Mouse (Mus musculus) MEL (cell line): ENCODE measurements around the gene Sh3tc1.

ENCODE experiments used
- CHD1 ChIP-seq: IDR thresholded peaks from 2 replicates; pipeline ENCODE4 v1.6.1; 2012; ENCODE audit warnings: low read depth, mild to moderate bottlenecking, inconsistent platforms, low read length, improper control_type of control experiment
- CTCF ChIP-seq, 3 experiments: IDR thresholded peaks in 2 of 3; conservative IDR thresholded peaks in 1 of 3; 2 replicates each; pipeline ENCODE4 v1.5.1; 2011 to 2012; ENCODE audit warnings: low read length in 3 of 3, low read depth in 2 of 3, mild to moderate bottlenecking in 2 of 3, improper control_type of control experiment in 1 of 3, inconsistent platforms in 1 of 3, mixed read lengths in 1 of 3, moderate library complexity in 1 of 3; ENCODE audit not compliant: control insufficient read depth in 1 of 3, insufficient read depth in 1 of 3, poor library complexity in 1 of 3, severe bottlenecking in 1 of 3
- EP300 ChIP-seq, 2 experiments: IDR thresholded peaks; 2 replicates each; pipeline ENCODE4 v1.6.1; 2011; ENCODE audit warnings: improper control_type of control experiment in 2 of 2, low read length in 2 of 2, low read depth in 1 of 2, mild to moderate bottlenecking in 1 of 2
- GABPA ChIP-seq: IDR thresholded peaks from 2 replicates; pipeline ENCODE4 v1.6.1; 2012; ENCODE audit warnings: low read depth, mild to moderate bottlenecking, inconsistent platforms, low read length, improper control_type of control experiment, moderate library complexity
- GATA1 ChIP-seq: IDR thresholded peaks from 2 replicates; pipeline ENCODE4 v1.6.1; 2011; ENCODE audit warnings: low read depth, low read length, improper control_type of control experiment
- HCFC1 ChIP-seq: IDR thresholded peaks from 2 replicates; pipeline ENCODE4 v1.6.1; 2012; ENCODE audit warnings: low read depth, mild to moderate bottlenecking, inconsistent platforms, low read length, improper control_type of control experiment, moderate library complexity
- NELFE ChIP-seq: IDR thresholded peaks from 2 replicates; pipeline ENCODE4 v1.6.1; 2011; ENCODE audit warnings: low read depth, low read length, improper control_type of control experiment
- NRF1 ChIP-seq: IDR thresholded peaks from 2 replicates; pipeline ENCODE4 v1.6.1; 2014; ENCODE audit warnings: low read depth, mild to moderate bottlenecking, inconsistent platforms, low read length, improper control_type of control experiment, moderate library complexity; ENCODE audit not compliant: poor library complexity, insufficient read depth, severe bottlenecking
- POLR2A ChIP-seq, 2 experiments: IDR thresholded peaks; 2 replicates each; pipeline ENCODE4 v1.6.1; 2011 to 2012; ENCODE audit warnings: low read length in 2 of 2, mild to moderate bottlenecking in 2 of 2, control low read depth in 1 of 2, improper control_type of control experiment in 1 of 2, low read depth in 1 of 2, moderate library complexity in 1 of 2; ENCODE audit not compliant: control insufficient read depth in 1 of 2, insufficient read depth in 1 of 2, poor library complexity in 1 of 2
- TAL1 ChIP-seq: IDR thresholded peaks from 2 replicates; pipeline ENCODE4 v1.6.1; 2012; ENCODE audit warnings: mild to moderate bottlenecking, inconsistent platforms, low read length, moderate library complexity, mixed read lengths
- TBP ChIP-seq: IDR thresholded peaks from 2 replicates; pipeline ENCODE4 v1.8.0; 2011; ENCODE audit warnings: low read depth, low read length, improper control_type of control experiment
- USF1 ChIP-seq: IDR thresholded peaks from 2 replicates; pipeline ENCODE4 v1.6.1; 2014; ENCODE audit warnings: low read depth, mild to moderate bottlenecking, inconsistent platforms, low read length, improper control_type of control experiment, moderate library complexity
- ZNF384 ChIP-seq: IDR thresholded peaks from 2 replicates; pipeline ENCODE4 v1.6.1; 2012; ENCODE audit warnings: low read depth, mild to moderate bottlenecking, inconsistent platforms, low read length, improper control_type of control experiment

DNA sequence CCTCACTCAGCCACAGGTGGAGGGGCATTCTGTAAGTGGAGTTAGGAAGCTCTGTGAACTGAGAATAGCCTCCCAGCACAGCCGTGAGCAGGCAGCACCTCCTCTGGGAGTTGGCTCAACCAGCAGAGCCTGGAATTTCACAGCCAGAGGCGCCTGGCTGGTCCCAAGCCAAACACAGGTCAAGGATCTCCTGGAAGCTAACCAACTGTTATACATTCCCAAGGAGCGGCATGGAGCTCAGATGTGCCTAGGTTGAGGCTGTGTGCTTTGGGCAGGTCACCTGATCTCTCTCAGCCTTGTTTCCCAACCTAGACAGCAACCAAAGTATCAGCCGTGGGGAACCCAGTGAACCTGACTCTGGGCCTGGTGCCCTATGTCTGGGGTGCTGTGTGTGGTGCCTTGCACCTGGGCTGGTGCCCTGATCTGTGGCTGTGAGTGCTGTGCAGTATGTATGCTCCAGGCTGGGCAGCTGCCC lies 65.7 kb downstream of the Sh3tc1 start:
- no peak for TF ChIP-seq CTCF (IDR thresholded peaks at IDR 0.05 in 2 of 3, conservative IDR thresholded peaks at IDR 0.05 in 1 of 3; ENCODE audit: control insufficient read depth in 1 of 3, insufficient read depth in 1 of 3, low read depth in 2 of 3, low read length in 3 of 3, poor library complexity in 1 of 3, severe bottlenecking in 1 of 3)
- no peak for TF ChIP-seq EP300 (IDR thresholded peaks at IDR 0.05; ENCODE audit: low read depth in 1 of 2, low read length in 2 of 2)
- TF ChIP-seq NRF1, result no peak
- no peak for TF ChIP-seq USF1
- no peak for TF ChIP-seq POLR2A (IDR thresholded peaks at IDR 0.05; ENCODE audit: control insufficient read depth in 1 of 2, insufficient read depth in 1 of 2, low read depth in 1 of 2, low read length in 2 of 2, poor library complexity in 1 of 2)
- no peak for TF ChIP-seq ZNF384
- TF ChIP-seq GABPA, result no peak
- no peak for TF ChIP-seq CHD1
- TF ChIP-seq NELFE, result no peak
- TF ChIP-seq TAL1, result no peak
- no peak for TF ChIP-seq GATA1
- TF ChIP-seq TBP, result no peak
- no peak for TF ChIP-seq HCFC1
